Mouse (Mus musculus) A20 (cell line): ENCODE results near the gene Osbpl3.

Experiments used
- DNase-seq: peaks from one replicate; pipeline ENCODE4 v3.0.0-alpha.2; 2011; ENCODE audit warnings: low read depth, low spot score

Osbpl3 gene

GRCm38 (mm10) chr6:50403524-50403923, 52.5 kb downstream of the Osbpl3 start:
- no peak for DNase-seq

GRCm38 (mm10) chr6:50402872-50403271, 53.1 kb downstream of the Osbpl3 start:
- DNase-seq, result no peak

DNA sequence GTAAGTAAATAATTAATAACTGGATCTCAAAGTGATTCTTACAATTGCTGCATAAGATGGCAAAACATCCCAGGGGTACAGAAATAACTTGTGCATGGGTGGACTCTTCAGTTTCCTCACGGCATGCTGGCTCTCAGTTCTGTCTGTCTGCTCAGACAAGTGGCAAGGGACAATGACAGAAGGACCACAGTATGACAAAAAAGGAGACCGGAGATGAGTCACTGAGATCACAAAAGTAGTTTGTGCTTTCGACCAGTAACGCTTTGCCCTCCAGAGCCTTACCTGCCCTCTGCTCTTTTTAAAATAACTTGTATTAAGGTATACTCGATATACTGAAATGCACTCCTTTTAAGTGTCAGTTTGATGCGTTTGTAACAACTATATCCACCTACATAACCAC, 55.8 kb downstream of the Osbpl3 start:
- no peak for DNase-seq

- no peak for DNase-seq
Measured at GRCm38 (mm10) chr6:50399427-50400195, 56.4 kb downstream of the Osbpl3 start.

GRCm38 (mm10) chr6:50398324-50398723, 57.7 kb downstream of the Osbpl3 start:
- no peak for DNase-seq

- no peak for DNase-seq
Measured at GRCm38 (mm10) chr6:50397116-50397515, 58.9 kb downstream of the Osbpl3 start.

GRCm38 (mm10) chr6:50395641-50396312, 60.2 kb downstream of the Osbpl3 start:
- DNase-seq, result no peak

DNA sequence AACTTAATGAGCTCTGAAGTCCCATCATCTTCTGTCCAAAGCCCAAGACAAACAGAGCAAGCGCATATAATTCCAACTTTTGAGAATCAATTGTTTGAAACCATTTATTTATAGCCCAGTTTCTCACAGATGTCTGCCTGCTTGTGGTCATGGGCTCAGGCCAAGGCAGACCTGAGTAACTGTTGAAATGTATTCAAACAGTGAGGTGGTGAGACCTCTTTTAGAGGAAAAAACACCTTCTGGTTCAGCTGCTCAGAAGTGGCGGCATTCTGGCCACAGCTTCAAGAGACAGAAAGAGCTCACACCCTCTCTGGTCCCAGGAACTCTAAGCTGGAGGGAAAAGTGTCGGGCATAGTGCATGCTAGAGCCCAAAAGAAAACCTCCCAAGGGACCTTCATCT, 61.6 kb downstream of the Osbpl3 start:
- no peak for DNase-seq

GRCm38 (mm10) chr6:50393960-50394359, 62.0 kb downstream of the Osbpl3 start:
- no peak for DNase-seq

DNA sequence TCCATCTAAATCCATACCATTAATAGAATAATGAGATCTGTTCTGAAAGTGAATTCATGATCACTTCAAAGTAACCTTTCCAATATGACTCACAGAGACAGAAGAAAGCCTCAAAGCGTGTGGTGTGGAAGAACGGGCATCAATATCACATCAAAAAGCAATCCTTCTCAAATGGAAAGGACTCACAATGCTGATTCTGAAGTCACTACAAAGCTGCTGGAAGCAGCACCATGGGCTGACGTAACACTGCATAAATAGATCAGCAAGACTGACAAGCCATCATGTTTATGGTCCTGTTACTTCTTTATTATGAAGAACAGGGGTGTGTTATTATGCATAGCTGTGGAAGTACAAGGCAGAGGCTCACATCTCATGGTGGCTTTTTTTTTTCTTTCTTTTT, 64.0 kb downstream of the Osbpl3 start:
- DNase-seq, result no peak

GRCm38 (mm10) chr6:50390313-50390712, 65.7 kb downstream of the Osbpl3 start:
- DNase-seq, result no peak

GRCm38 (mm10) chr6:50387629-50388028, 68.4 kb downstream of the Osbpl3 start:
- no peak for DNase-seq

- no peak for DNase-seq
Measured at GRCm38 (mm10) chr6:50386497-50386896, 69.5 kb downstream of the Osbpl3 start.

GRCm38 (mm10) chr6:50385451-50386013, 70.5 kb downstream of the Osbpl3 start:
- DNase-seq, result no peak

DNA sequence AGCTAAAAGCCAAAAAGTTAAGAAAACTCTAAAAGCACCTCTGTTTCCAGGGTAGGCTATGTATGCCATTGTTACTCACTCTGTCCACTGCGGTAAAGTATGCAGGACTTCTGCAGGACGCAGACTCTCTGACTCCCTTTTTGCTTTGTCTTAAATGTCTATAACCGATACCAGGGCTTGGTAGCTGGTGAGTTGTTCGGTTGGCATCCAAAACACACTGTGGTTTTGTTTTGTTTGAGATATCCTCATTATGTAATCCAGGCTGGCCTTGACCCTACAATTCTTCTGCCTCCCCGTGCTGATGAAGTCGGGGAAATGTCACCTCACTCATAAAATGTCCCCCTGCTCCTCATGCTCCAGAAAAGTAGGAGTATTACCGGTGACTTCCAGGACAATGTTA, 73.3 kb downstream of the Osbpl3 start:
- no peak for DNase-seq

DNA sequence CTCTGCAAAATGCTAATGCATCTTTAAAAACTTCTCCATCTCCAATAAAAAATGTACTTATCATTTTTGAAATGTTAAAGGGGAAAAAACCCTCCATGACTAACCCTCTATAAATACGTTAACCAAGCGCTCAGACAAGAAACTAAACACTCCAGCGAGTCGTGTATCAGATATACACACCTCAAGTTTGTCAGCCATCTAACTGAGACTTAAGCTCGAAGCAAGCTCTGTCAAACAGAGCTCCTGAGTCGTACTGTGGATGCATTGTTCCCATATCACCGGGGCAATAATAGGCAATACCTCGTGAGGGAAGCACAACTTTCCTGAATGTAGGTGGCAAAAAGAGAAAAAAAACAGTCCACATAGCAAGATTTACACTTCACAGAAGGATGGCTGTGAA, 73.8 kb downstream of the Osbpl3 start:
- DNase-seq, result no peak

DNA sequence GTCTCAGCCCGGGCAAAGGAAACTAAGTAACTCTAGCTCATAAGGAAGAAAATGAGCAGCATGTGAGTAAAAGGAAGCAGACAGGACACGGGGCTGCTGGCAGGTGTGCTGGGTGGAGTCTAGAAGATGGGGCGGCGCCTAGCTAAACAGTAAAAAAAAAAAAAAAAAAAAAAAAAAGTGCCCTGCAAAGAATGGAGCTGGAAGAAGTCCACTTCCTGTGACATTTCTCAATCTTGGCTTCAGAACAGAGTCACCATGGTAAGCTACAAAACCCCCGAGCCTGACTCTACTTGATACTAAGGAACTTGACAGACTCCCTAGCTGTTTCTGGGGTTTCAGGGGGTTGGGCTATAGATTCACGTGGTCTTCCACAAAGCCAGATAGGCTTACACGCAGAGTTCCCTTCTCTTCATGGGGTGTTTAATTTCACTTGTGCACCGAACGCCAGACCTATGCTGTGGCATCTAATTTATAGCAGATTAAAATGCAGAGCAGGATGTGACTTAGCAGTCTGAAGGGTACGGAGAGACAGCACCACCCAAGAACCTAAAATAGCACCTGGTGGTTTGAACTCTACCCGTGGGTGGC, 74.4 kb downstream of the Osbpl3 start:
- peak; percentile 77 for DNase-seq

DNA sequence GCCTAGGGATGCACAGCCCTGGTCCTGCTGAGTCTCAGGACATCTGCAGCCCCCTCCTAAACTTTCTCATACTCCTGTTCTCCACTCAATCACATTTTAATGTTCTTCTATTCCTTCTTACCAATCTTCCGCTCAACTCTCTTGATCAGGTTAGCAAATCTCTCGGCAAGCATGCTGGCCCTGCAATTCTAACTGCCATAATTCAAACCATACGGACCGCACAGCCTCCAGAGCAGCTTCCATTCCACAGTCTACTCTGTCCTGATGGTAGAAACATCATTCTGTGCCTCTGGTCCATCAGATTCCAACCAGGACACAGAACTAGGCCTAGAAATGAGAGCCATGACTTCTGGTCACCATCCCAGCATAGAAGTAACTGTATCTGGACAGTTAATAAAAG, 76.3 kb downstream of the Osbpl3 start:
- no peak for DNase-seq

- DNase-seq, result no peak
Measured at GRCm38 (mm10) chr6:50379136-50379535, 76.9 kb downstream of the Osbpl3 start.

DNA sequence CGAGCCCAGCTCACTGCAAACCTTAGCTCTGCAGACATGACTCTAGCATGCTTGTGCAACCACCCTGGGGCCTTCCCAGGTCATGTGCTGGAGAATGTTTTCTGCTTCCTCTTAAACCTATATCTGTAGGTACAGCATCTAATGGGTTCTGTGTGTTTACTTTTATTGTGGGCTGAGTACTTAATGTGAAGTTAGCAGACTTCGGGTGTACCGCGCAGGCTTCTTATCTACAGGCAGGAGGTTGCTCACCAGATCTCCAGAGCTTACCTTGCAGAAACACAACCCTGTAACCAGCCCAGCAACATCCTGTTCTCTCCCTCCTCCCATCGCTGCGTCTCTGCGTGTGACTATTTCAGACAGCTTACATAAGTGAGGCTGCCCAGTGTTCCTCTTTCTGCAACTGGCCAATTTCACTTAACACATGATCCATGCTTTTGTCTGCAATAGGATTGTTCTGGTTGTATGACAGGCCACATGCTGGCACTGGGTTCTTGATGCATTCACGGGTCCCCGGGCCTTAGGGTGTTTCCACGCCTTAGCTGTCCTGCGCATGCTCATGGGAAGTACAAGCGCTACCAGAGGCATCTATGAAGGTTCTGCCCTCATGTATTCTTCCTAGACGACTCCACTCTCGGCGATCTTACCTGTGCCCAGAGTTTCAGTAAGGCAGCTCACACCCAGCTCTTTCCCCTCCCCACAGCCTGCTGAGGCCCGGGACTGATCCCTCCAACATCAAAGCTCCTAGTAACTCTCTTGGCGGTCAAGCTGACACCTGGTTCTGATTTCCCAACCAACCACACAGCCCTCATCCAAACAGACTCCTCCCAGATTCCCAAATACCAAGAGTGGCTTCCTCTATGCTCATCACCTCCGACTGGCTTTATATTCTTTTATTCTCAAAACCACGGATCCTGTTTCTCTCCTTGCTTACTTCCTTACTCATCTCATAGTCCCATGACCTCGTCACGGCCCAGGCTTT, 78.0 kb downstream of the Osbpl3 start:
- DNase-seq, result no peak

DNA sequence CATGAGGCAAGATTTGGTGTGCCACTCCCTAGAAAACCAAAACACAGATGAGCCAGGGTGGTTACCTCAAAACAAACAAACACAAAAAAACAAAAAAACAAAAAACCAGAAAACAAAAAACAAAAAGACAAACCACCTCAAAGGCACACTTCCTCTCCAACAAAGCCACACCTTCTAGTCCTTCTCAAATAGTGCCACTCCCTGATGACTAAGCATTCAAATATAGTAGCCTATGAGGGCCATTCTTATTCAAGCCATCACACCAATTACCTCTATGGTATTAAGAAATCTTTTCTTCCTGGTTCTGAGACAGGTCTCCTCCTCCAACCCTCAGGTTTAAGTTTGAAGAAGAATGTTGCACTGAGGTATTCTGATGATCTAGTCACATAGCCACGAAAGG, 79.3 kb downstream of the Osbpl3 start:
- no peak for DNase-seq
